Mouse (Mus musculus) hindbrain, embryonic 16.5 days (tissue): ENCODE data around the gene Cbx4. TPM values are rescaled to one million over a fixed set of nuclear protein-coding genes. Genes with fewer than 3 reads are reported as not detected.

Experiments used
- ATAC-seq: fragments of 200-750 bp; cut with Nextera tagmentation; 2 replicates; pipeline ENCODE4 v1.8.0; 2017; ENCODE audit warnings: moderate TSS enrichment, moderate library complexity
- H3K27ac ChIP-seq: fragments of 300-500 bp; sonication (generic); 2 replicates; pipeline ENCODE4 v1.5.1; 2014; ENCODE audit warnings: low read depth, mild to moderate bottlenecking, control low read depth, low read length, moderate library complexity
- H3K27me3 ChIP-seq: fragments of 300-500 bp; sonication (generic); replicated peaks from 2 replicates; pipeline ENCODE4 v1.6.1; 2014; ENCODE audit warnings: low read length; ENCODE audit not compliant: control insufficient read depth, insufficient read depth
- H3K36me3 ChIP-seq: fragments of 300-500 bp; sonication (generic); 2 replicates; pipeline ENCODE4 v1.6.1; 2014; ENCODE audit warnings: mild to moderate bottlenecking, low read length, moderate library complexity, mixed read lengths; ENCODE audit not compliant: control insufficient read depth, insufficient read depth
- H3K4me1 ChIP-seq: fragments of 300-500 bp; sonication (generic); 2 replicates; pipeline ENCODE4 v1.6.1; 2014; ENCODE audit warnings: low read depth, low read length; ENCODE audit not compliant: control insufficient read depth, insufficient read depth
- H3K4me2 ChIP-seq: fragments of 300-500 bp; sonication (generic); 2 replicates; pipeline ENCODE4 v1.6.1; 2014; ENCODE audit warnings: mild to moderate bottlenecking, low read length, control low read depth, moderate library complexity
- H3K4me3 ChIP-seq: fragments of 300-500 bp; sonication (generic); 2 replicates; pipeline ENCODE4 v1.5.1; 2014; ENCODE audit warnings: mild to moderate bottlenecking, low read length, control low read depth, moderate library complexity
- H3K9ac ChIP-seq: fragments of 300-500 bp; sonication (generic); 2 replicates; pipeline ENCODE4 v1.6.1; 2014; ENCODE audit warnings: low read depth, mild to moderate bottlenecking, control low read depth, low read length, moderate library complexity
- H3K9me3 ChIP-seq: fragments of 300-500 bp; sonication (generic); 2 replicates; pipeline ENCODE4 v1.6.1; 2014; ENCODE audit warnings: mild to moderate bottlenecking, low read length, moderate library complexity; ENCODE audit not compliant: control insufficient read depth
- WGBS: fragments of 180-500 bp; shearing (Covaris S2); extraction: QIAGEN DNeasy Blood & Tissue Kit; methylation state at CpG from one replicate; pipeline ENCODE4 v1.1.7; 2014; 5-methylcytosine and 5-hydroxymethylcytosine counted together
- polyA plus RNA-seq: library from polyadenylated mRNA; unstranded; fragments of >200 nt; fragmentation: Nextera tagmentation; extraction: Ambion mirVana; gene quantifications from 2 replicates; pipeline ENCODE4 v1.2.1, GENCODE M21; 2015

Cbx4 gene
- polyA plus RNA-seq, 1 experiment from 2014 or later, result 23.4 TPM

DNA sequence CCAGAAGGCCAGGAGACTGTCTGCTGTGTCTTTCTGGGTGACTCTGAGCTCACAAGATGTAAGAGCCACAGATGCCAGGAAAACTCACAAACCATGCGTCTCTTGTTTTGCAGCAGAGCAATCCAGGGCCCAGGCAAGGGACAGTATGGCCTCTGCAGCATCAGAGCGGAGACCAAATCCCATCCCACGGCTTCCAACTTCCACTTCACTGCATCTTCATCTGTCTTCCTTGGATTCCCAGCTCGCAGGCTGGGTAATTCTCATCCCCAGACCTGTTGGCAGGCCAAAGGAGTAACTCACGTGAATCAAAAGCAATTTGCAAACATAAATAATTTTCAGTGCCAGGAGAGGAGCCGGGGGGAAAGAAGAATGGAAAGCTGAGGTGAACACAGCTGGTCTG, 13.0 kb downstream of the Cbx4 start:
- no peak overlapping the region for H3K9ac ChIP-seq
- H3K4me2 ChIP-seq, result no peak overlapping the region
- no peaks in the 10 kb centered on the region for H3K27me3 ChIP-seq
- no peak for ATAC-seq
- WGBS, result 51% methylated on average over 6 of the region's 6 CpGs
- no peak overlapping the region for H3K4me3 ChIP-seq
- H3K9me3 ChIP-seq, result no peaks in the 10 kb centered on the region
- no peaks in the 10 kb centered on the region; the same call in 1 of the 2 replicates for H3K4me1 ChIP-seq
- no peaks in the 10 kb centered on the region for H3K36me3 ChIP-seq
- no peak overlapping the region for H3K27ac ChIP-seq

DNA sequence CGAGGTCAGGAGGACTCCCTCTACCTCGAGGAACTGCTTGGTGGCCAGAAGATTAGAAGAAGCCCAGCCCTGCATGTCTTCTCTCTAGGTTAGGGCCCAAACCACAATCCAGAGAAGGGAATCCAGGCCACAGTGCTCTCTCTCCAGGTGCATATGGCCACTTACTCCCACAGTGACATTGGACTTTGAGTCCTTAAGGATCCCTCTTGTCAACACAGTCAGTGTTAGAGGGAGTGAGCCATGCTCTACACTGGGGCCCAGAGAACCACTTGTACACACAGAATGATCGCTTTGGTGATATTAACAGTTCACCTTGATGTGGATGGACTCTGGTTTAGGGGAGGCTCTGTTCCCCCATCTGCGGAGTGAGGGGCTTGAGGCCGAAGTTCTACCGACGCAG, 13.8 kb downstream of the Cbx4 start:
- no peaks in the 10 kb centered on the region for H3K36me3 ChIP-seq
- H3K4me1 ChIP-seq, result no peaks in the 10 kb centered on the region
- no peak overlapping the region for H3K4me3 ChIP-seq
- WGBS, result 83% methylated on average over 7 of the region's 7 CpGs
- no peak overlapping the region for H3K9ac ChIP-seq
- no peak for ATAC-seq
- no peaks in the 10 kb centered on the region for H3K9me3 ChIP-seq
- H3K27me3 ChIP-seq, result no peaks in the 10 kb centered on the region
- H3K4me2 ChIP-seq, result no peak overlapping the region
- H3K27ac ChIP-seq, result no peak overlapping the region

DNA sequence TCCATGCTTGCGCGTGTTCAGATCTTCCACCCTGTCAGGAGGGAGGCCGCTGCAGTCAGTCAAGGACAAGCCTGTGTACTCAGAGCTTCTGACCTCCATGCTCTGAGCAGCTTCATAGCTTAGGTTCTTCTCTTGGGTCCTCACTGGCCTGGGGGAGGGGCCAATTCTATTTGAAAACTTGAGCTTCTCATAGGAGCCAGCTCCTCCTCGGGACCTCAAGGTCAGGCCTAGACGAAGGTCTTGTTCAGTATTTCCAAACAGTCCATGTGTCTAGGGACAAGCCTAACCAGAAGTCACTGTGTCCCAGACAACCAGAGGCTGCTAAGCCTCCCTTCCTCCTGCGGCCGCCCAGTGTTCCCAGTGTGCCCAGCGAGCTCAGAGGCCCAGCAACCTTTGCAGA, 19.2 kb downstream of the Cbx4 start:
- Histone ChIP-seq H3K36me3 (no peaks in the 10 kb centered on the region), H3K27me3 (no peaks in the 10 kb centered on the region), H3K4me2 (no peak overlapping the region), H3K4me1 (no peaks in the 10 kb centered on the region), H3K4me3 (no peak overlapping the region), H3K27ac (no peak overlapping the region), H3K9ac (no peak overlapping the region), H3K9me3 (no peaks in the 10 kb centered on the region)
- WGBS, result 77% methylated on average over 8 of the region's 8 CpGs
- no peak for ATAC-seq

DNA sequence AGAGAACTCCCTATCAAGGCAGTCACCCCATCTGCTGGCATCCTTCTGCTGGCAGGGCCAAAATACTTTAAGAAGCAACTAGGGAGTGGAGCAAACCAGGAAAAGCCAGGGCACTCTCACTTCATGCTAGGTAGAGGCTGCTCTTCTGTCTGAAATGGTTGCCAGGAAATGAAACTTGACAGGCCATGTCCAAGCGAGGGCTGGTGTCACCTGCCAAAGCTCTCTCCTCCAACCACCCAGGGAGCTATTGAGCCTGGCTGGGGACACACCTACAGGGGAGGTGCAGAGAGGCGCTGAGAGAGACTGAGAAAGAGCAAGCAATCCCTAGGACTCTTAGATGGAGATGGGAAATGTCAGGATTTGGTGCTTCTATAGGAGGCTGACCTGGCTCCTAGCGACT, 26.8 kb downstream of the Cbx4 start:
- H3K4me3 ChIP-seq, result no peak overlapping the region
- H3K9ac ChIP-seq, result no peak overlapping the region
- H3K27me3 ChIP-seq, result peaks cover 14% of the 10 kb centered on the region
- 3% methylated on average over 3 of the region's 3 CpGs for WGBS
- H3K4me1 ChIP-seq, result peaks cover 34% of the 10 kb centered on the region
- no peaks in the 10 kb centered on the region for H3K36me3 ChIP-seq
- no peak overlapping the region for H3K27ac ChIP-seq
- H3K9me3 ChIP-seq, result no peaks in the 10 kb centered on the region
- no peak overlapping the region for H3K4me2 ChIP-seq
- ATAC-seq, result no peak

DNA sequence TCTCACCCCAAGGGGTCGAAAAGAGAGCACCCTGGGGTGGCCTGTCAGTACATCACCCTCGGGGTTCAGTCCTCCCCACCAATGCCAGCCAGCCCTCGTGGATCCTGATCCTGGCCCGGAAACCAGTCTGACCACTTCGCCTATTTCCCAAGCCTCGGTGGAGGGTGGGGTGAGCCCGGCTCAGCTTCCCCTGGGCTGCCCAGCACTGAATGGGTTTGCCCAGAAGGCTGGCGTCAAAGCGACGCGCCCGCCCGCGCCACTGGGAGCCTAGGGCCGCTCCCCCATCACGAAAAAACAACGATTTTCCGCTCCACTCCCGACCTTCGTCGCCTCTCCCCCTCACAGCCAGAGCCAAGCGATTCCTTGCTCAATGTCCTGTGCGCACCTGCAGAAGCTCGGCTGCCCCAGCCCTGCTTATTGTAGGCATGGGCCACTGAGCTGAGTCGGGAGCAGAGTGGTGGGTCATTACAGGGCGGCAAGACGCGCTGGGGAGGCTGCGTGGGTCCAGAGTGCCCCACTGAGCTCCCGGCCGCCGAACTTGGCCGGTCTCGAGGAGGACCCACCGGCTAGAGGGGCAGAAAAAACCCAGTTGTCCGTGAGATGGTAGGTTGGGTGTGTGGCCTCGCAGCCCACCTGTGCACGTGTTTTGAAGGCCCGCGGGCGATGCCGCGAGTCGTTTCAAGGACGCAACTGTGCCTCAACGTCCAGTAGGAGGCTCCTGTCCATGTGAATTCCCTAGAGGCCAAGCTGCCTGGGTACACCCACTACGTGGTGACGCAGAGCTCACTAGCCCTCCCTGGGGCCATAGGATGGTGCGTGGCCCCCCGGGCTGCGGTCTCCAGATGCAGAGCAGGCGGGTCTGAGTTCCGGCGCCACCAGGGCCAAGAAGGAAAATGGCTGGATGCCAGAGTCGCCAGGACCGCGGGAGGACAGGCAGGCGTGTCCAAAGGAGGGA, 27.7 kb downstream of the Cbx4 start:
- no peak for ATAC-seq
- Histone ChIP-seq H3K27ac (no peak overlapping the region), H3K36me3 (no peaks in the 10 kb centered on the region), H3K9ac (peak overlapping the region; percentile 37), H3K4me1 (peaks cover 40% of the 10 kb centered on the region), H3K4me2 (peak overlapping the region; percentile 50), H3K27me3 (peaks cover 14% of the 10 kb centered on the region), H3K9me3 (no peaks in the 10 kb centered on the region), H3K4me3 (peak overlapping the region; percentile 11; the same call in 1 of the 2 replicates)
- WGBS, result 1% methylated on average over 55 of the region's 58 CpGs

DNA sequence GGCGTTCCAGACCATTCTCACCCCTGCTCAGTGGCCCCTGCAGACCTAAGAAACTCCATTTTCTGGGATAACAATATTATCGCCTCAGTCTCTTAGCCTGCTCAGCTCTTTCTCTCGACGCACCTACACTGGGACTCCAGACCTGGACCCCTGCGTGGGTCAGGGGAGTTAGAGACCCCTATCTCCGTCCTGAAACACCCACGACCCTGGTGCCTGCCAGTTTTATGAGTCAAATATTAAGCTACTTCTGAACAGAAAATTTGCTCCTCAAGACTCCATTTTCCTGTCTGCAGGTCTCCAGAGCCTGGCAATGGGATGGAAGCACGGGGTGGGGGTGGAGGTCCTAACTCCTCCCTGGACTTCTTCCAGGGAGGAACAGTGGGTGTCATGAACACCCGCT, 28.7 kb downstream of the Cbx4 start:
- Histone ChIP-seq H3K36me3 (no peaks in the 10 kb centered on the region), H3K9me3 (no peaks in the 10 kb centered on the region), H3K4me1 (peaks cover 46% of the 10 kb centered on the region), H3K9ac (peak overlapping the region; percentile 86), H3K4me3 (peak overlapping the region; percentile 58), H3K27ac (peak overlapping the region; percentile 89), H3K27me3 (peaks cover 14% of the 10 kb centered on the region), H3K4me2 (peak overlapping the region; percentile 97)
- ATAC-seq, result no peak
- WGBS, result 6% methylated on average over 9 of the region's 9 CpGs

DNA sequence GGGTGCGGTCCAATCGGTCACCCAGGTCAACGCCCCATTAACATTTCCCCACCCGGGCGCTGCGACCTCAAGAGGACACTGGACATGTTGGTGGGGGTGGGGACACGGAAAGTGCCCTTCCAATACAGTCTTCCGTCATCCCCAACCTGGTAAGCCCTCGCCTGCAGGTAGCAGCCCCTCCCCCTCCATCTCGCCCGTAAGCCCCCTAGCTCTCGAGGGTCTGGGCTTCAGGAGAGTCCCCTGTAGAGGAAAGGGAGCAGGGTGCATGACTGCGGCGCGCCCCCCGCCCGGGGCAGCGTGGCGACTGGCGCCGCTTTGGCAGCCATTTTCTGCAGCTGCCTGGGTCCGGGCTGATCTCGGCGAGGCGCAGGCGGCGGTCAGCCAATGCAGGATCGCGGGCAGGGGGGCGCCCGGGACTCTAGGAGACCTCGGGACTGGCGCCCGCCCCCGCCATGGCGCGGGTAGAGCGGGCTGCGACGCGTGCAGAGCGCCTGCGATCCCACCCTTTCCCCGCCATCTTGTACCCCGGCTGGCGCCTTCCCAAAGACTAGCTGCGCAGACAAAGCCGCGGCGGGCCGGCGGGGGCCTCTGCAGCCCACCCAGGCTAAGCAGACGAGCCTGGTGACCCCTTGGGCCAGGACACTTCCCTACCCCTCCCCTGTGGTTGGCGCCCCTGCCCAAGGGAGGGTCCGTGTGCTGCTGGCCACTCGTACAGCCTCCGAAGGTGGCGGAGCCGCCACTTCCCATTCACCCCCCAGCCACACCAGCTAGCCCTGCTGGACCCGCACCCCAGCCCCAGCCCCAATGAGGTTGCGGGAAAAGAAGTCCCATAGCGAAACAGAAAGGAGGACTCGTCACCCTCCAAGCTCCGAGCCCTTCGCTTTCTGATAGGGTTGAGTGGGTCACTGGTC, 29.5 kb downstream of the Cbx4 start:
- ATAC-seq, result peak; percentile 7
- H3K4me3 ChIP-seq, result peak overlapping the region; percentile 58
- H3K4me1 ChIP-seq, result peaks cover 49% of the 10 kb centered on the region
- peaks cover 19% of the 10 kb centered on the region for H3K27me3 ChIP-seq
- peak overlapping the region; percentile 97 for H3K4me2 ChIP-seq
- no peaks in the 10 kb centered on the region for H3K36me3 ChIP-seq
- H3K27ac ChIP-seq, result peak overlapping the region; percentile 89
- WGBS, result under 1% methylated on average over 55 of the region's 65 CpGs
- no peaks in the 10 kb centered on the region for H3K9me3 ChIP-seq
- peak overlapping the region; percentile 86 for H3K9ac ChIP-seq

DNA sequence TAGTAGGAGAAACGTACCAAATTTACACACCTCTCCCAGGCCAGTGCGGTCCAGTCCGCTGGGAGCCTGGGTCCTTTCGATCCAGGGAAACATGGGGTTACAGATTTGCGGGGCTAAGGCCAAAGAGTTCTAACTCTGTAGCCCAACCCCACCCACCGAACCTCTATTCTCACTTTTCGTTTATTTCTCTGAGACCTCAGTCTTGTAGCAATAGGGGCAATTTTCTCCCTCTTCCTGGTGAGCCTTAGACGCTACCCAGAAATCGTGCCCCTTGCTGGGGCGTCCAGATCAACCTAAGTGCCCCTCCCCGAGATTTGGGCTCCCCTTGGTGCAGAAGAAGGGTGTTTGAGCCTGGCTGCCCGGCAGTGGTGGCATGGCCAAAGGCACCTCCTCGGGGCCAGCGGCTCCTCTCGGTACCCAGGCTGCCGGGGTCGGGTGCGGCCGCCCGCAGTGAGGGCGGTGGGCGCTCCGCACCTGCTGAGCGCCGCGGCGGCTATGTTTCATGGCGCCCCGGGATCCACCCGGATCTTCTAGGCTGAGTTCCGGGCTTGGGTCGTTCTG, 30.4 kb downstream of the Cbx4 start:
- H3K4me3 ChIP-seq, result peak overlapping the region; percentile 58
- H3K36me3 ChIP-seq, result no peaks in the 10 kb centered on the region
- H3K9me3 ChIP-seq, result no peaks in the 10 kb centered on the region
- H3K27ac ChIP-seq, result peak overlapping the region; percentile 89
- no peak for ATAC-seq
- peak overlapping the region; percentile 86 for H3K9ac ChIP-seq
- 1% methylated on average over 32 of the region's 32 CpGs for WGBS
- peaks cover 49% of the 10 kb centered on the region for H3K4me1 ChIP-seq
- peak overlapping the region; percentile 97 for H3K4me2 ChIP-seq
- peaks cover 28% of the 10 kb centered on the region for H3K27me3 ChIP-seq
